Mouse (Mus musculus): ENCODE data around the gene Trpm5. TPM values are rescaled to one million over a fixed set of nuclear protein-coding genes. Genes with fewer than 3 reads are reported as not detected.

Gene Trpm5
- polyA plus RNA-seq, 1 experiment from 2014 or later, result 1.6 TPM

DNA sequence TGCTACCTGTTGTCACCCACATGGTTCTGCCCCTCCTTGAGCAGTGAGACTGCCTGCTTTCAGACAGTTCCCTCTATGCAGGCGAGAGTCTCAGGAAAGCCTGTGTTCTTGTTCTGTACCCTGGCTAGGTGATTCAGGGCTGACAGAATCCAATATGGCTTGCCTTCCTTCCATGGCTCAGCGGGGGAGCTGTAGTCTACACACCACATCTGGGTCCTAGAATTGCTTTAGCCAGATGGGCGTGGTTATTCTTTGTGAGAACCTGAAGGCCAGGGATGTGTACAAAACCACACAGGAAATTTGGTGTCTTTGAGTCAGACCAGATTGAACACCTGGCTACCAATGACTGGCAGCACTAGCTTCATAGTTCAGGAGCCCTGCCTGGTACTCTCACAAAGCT lies 25.4 kb upstream of the Trpm5 start:
- in situ Hi-C loops (cut with MboI; ENCODE audit: low pct_unique_long_range_greater_than_20kb), result no loop called here
- POLR2A ChIA-PET, result no interaction called here

GRCm38 (mm10) chr7:143119407-143119806 lies 25.0 kb upstream of the Trpm5 start:
- in situ Hi-C loops (cut with MboI; ENCODE audit: low pct_unique_long_range_greater_than_20kb), result no loop called here
- no peak for ATAC-seq
- no peaks in the 10 kb centered on the region for H3K27me3 ChIP-seq
- no peak for TF ChIP-seq CTCF (IDR thresholded peaks at IDR 0.05)
- DNase-seq (ENCODE audit: low read depth, low spot score), result no peak
- ChIA-PET CTCF (no interaction called here), POLR2A (no interaction called here)

More for the DNA sequence above, 25.4 kb upstream of the Trpm5 start:
- no peak for TF ChIP-seq CTCF (IDR thresholded peaks at IDR 0.05)
- ATAC-seq (no peak), DNase-seq (ENCODE audit: low read depth, low spot score) (no peak)
- CTCF ChIA-PET, result interaction anchor here (1.2 kb wide), 1 partner anchor 12 kb away, joined by 3 read pairs; no protein-coding TSS in a partner anchor
- H3K27me3 ChIP-seq, result no peaks in the 10 kb centered on the region

GRCm38 (mm10) chr7:143116521-143116920 lies 22.1 kb upstream of the Trpm5 start:
- TF ChIP-seq CTCF (IDR thresholded peaks at IDR 0.05), result no peak

GRCm38 (mm10) chr7:143114773-143115172 lies 20.3 kb upstream of the Trpm5 start:
- H3K27me3 ChIP-seq, result no peaks in the 10 kb centered on the region
- DNase-seq (ENCODE audit: low read depth, low spot score) (no peak), ATAC-seq (no peak)
- TF ChIP-seq CTCF (IDR thresholded peaks at IDR 0.05), result no peak
- in situ Hi-C loops (cut with MboI; ENCODE audit: low pct_unique_long_range_greater_than_20kb), result no loop called here
- CTCF ChIA-PET, result no interaction called here
- POLR2A ChIA-PET, result no interaction called here

More at GRCm38 (mm10) chr7:143116521-143116920, 22.1 kb upstream of the Trpm5 start:
- no peaks in the 10 kb centered on the region for H3K27me3 ChIP-seq
- CTCF ChIA-PET, result no interaction called here
- in situ Hi-C loops (cut with MboI; ENCODE audit: low pct_unique_long_range_greater_than_20kb), result no loop called here
- ATAC-seq, result no peak
- POLR2A ChIA-PET, result interaction anchor here (0.6 kb wide), 1 partner anchor 240 kb away, joined by 3 read pairs; no protein-coding TSS in a partner anchor
- DNase-seq (ENCODE audit: low read depth, low spot score), result no peak

GRCm38 (mm10) chr7:143112395-143112794 lies 18.0 kb upstream of the Trpm5 start:
- DNase-seq (ENCODE audit: low read depth, low spot score), result no peak
- ChIA-PET CTCF (no interaction called here), POLR2A (no interaction called here)
- H3K27me3 ChIP-seq, result peaks cover 5% of the 10 kb centered on the region
- ATAC-seq, result no peak
- in situ Hi-C loops (cut with MboI; ENCODE audit: low pct_unique_long_range_greater_than_20kb), result no loop called here
- no peak for TF ChIP-seq CTCF (IDR thresholded peaks at IDR 0.05)

- DNase-seq (ENCODE audit: low read depth, low spot score) (no peak), ATAC-seq (no peak)
- in situ Hi-C loops (cut with MboI; ENCODE audit: low pct_unique_long_range_greater_than_20kb), result no loop called here
- peaks cover 10% of the 10 kb centered on the region for H3K27me3 ChIP-seq
- POLR2A ChIA-PET, result no interaction called here
- CTCF ChIA-PET, result no interaction called here
- TF ChIP-seq CTCF (IDR thresholded peaks at IDR 0.05), result no peak
These were observed 17.3 kb upstream of the Trpm5 start for GRCm38 (mm10) chr7:143111719-143112118.

GRCm38 (mm10) chr7:143110803-143111202 lies 16.4 kb upstream of the Trpm5 start:
- no peak for DNase-seq (ENCODE audit: low read depth, low spot score)
- no peak for TF ChIP-seq CTCF (IDR thresholded peaks at IDR 0.05)
- CTCF ChIA-PET, result no interaction called here
- POLR2A ChIA-PET, result no interaction called here
- in situ Hi-C loops (cut with MboI; ENCODE audit: low pct_unique_long_range_greater_than_20kb), result no loop called here
- peaks cover 18% of the 10 kb centered on the region for H3K27me3 ChIP-seq
- ATAC-seq, result no peak

GRCm38 (mm10) chr7:143109696-143110095 lies 15.3 kb upstream of the Trpm5 start:
- ChIA-PET CTCF (interaction anchor here (1.2 to 1.3 kb wide), 2 partner anchors 15 to 41 kb away, joined by 3 to 4 read pairs; partner anchors contain the start of gene Trpm5), POLR2A (interaction anchor here (0.7 kb wide), 1 partner anchor 239 kb away, joined by 5 read pairs; no protein-coding TSS in a partner anchor)
- in situ Hi-C loops (cut with MboI; ENCODE audit: low pct_unique_long_range_greater_than_20kb), result no loop called here
- peaks cover 18% of the 10 kb centered on the region for H3K27me3 ChIP-seq
- DNase-seq (ENCODE audit: low read depth, low spot score) (no peak), ATAC-seq (no peak)
- no peak for TF ChIP-seq CTCF (IDR thresholded peaks at IDR 0.05)

DNA sequence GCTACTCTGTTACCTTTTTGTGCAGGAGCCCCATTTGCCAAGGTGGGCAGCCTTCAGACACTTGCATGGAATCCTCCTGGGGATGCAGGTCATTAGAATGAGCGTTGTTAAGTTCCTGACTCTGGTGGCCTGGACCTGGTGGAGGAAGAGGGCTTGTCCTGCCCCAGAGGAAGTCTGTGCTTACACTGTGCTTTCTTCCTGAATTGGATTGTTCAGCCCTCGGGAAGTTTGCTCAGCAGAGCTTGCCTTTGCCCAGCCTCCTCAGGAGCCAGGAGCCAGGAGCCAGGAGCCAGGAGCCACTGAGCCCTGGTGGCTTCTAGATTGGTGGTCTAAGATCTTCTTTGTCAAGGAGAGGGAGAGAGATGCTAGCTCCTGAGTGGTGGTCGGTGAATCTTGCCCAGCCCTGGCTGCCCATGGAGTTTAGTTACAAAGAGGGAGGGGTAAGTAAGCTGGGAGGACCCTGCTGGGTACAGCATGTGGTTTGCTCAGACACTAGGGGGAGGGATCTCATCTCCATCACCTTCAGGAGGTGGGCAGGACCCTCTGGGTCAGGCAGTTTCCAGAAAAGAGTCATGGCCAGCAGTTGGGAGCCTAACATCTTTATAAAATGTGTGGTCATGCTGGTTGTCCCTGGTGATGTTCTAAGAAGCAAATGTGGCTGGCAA lies 14.7 kb upstream of the Trpm5 start:
- in situ Hi-C loops (cut with MboI; ENCODE audit: low pct_unique_long_range_greater_than_20kb), result no loop called here

DNA sequence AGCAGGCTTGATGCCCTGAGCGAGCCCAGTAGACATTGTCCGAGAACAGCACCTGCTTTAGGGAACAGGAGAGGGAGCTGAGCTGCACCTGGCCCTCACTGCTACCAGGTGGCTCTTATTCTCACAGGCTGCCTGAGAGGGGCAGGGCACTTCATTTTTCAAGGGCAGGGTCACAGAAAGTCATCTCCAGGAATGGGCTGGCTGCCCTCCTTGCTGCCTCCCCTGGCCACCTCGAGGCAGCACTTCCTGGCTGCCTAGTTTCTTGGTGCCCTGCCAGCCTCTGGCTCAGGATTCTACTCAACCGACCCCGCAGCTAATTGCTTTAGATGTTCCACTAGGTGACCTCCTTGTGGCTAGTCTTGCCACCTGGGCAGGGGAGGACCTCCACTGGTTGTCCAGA lies 13.8 kb upstream of the Trpm5 start:
- DNase-seq (ENCODE audit: low read depth, low spot score), result no peak
- in situ Hi-C loops (cut with MboI; ENCODE audit: low pct_unique_long_range_greater_than_20kb), result no loop called here
- H3K27me3 ChIP-seq, result peaks cover 22% of the 10 kb centered on the region

More for the DNA sequence above, 14.7 kb upstream of the Trpm5 start:
- peaks cover 20% of the 10 kb centered on the region for H3K27me3 ChIP-seq
- ATAC-seq (no peak), DNase-seq (ENCODE audit: low read depth, low spot score) (no peak)
- TF ChIP-seq CTCF (IDR thresholded peaks at IDR 0.05), result no peak
- CTCF ChIA-PET, result interaction anchor here (1.2 to 1.3 kb wide), 2 partner anchors 14 to 42 kb away, joined by 3 to 4 read pairs; partner anchors contain the start of gene Trpm5
- POLR2A ChIA-PET, result interaction anchor here (0.7 kb wide), 1 partner anchor 239 kb away, joined by 5 read pairs; no protein-coding TSS in a partner anchor

GRCm38 (mm10) chr7:143106672-143107465 lies 12.4 kb upstream of the Trpm5 start:
- ATAC-seq (no peak), DNase-seq (ENCODE audit: low read depth, low spot score) (no peak)
- CTCF ChIA-PET, result no interaction called here
- POLR2A ChIA-PET, result no interaction called here
- in situ Hi-C loops (cut with MboI; ENCODE audit: low pct_unique_long_range_greater_than_20kb), result no loop called here
- TF ChIP-seq CTCF (IDR thresholded peaks at IDR 0.05), result no peak
- peaks cover 22% of the 10 kb centered on the region for H3K27me3 ChIP-seq

More for the DNA sequence above, 13.8 kb upstream of the Trpm5 start:
- no peak for ATAC-seq
- ChIA-PET POLR2A (no interaction called here), CTCF (no interaction called here)
- no peak for TF ChIP-seq CTCF (IDR thresholded peaks at IDR 0.05)
